Comparison of ENCODE assay signal across 31 mouse cellular contexts in genomic region chr3:141191653-141192052, GRCm38 (mm10). TPM values are rescaled to one million over a fixed set of nuclear protein-coding genes. Genes with fewer than 3 reads are reported as not detected.
"Had no signal": no experiment of that assay in that cellular context is flagged by ENCODE, and none has a peak within 500 bp of the region (broad histone marks: within the 10 kb centered on the region; RNA-seq: fewer than 3 reads in every experiment).

No protein-coding gene starts in this region.

- DNase-seq: kidney, adult 18-20 months; kidney, postnatal 25 days; layer of hippocampus, adult 9-11 months; liver, embryonic 13.5 days; lung, embryonic 14.5 days; lung, postnatal 36 days; right cerebral cortex, adult 18-20 months; right cerebral cortex, postnatal 14 days; right cerebral cortex, postnatal 4 days; thymus, adult 2 months; thymus, postnatal 14 days; thymus, postnatal 4 days had no signal

- H3K27me3 ChIP-seq: liver, embryonic 13.5 days; midbrain, embryonic 12.5 days; neural tube, embryonic 13.5 days had no signal

- H3K9me3 ChIP-seq: liver, embryonic 13.5 days; midbrain, embryonic 12.5 days; neural tube, embryonic 13.5 days had no signal

- H3K4me3 ChIP-seq: layer of hippocampus, adult 2 months; liver, embryonic 13.5 days; midbrain, embryonic 12.5 days; neural tube, embryonic 13.5 days had no signal

- H3K4me1 ChIP-seq: liver, embryonic 13.5 days; midbrain, embryonic 12.5 days; neural tube, embryonic 13.5 days had no signal

- ATAC-seq: intestine, embryonic 16.5 days; lung, postnatal 0 days; midbrain, embryonic 16.5 days had no signal

- H3K27ac ChIP-seq: kidney, postnatal 0 days; layer of hippocampus, adult 2 months; liver, embryonic 13.5 days; midbrain, embryonic 12.5 days; neural tube, embryonic 13.5 days; stomach, postnatal 0 days had no signal

- H3K4me2 ChIP-seq: liver, embryonic 13.5 days; lung, embryonic 14.5 days; midbrain, embryonic 12.5 days; neural tube, embryonic 13.5 days had no signal

- H3K9ac ChIP-seq: liver, embryonic 13.5 days; lung, embryonic 14.5 days; midbrain, embryonic 12.5 days; neural tube, embryonic 13.5 days had no signal

- H3K36me3 ChIP-seq: liver, embryonic 13.5 days; midbrain, embryonic 12.5 days; neural tube, embryonic 13.5 days had no signal

RNA-seq across cellular contexts. Expression of gene Pdha2, which starts 20.5 kb away (rescaled TPM):
- total RNA-seq: layer of hippocampus, adult 2 months; layer of hippocampus, postnatal 25 days; left cerebral cortex, adult 18-20 months; left cerebral cortex, postnatal 36 days; liver, adult 2 months; neutrophil, adult 5-6 weeks had no signal
- polyA plus RNA-seq: intestine, embryonic 16.5 days; kidney, embryonic 14.5 days; kidney, postnatal 0 days; large intestine, adult 2 months; limb, embryonic 11.5 days; limb, embryonic 14.5 days; liver, adult 2 months; liver, embryonic 13.5 days; liver, embryonic 16.5 days; lung, embryonic 14.5 days; lung, postnatal 0 days; midbrain, embryonic 12.5 days; midbrain, embryonic 16.5 days; neural tube, embryonic 13.5 days; stomach, embryonic 14.5 days; stomach, postnatal 0 days; thymus, adult 2 months had no signal
